Comparison of ENCODE assay signal across 22 mouse cellular contexts in genomic region chr11:4460615-4461014, GRCm38 (mm10). TPM values are rescaled to one million over a fixed set of nuclear protein-coding genes. Genes with fewer than 3 reads are reported as not detected.
DNase-seq lines count a peak whose midpoint lies in the region; ATAC-seq lines count a peak whose summit lies in the region.
"Had no signal": no experiment of that assay in that cellular context is flagged by ENCODE, and none has a peak within 500 bp of the region (broad histone marks: within the 10 kb centered on the region; RNA-seq: fewer than 3 reads in every experiment).

No protein-coding gene starts in this region.

- H3K4me2 ChIP-seq in hindbrain, embryonic 13.5 days = no peak overlapping the region
- H3K4me2 ChIP-seq: embryonic facial prominence, embryonic 12.5 days; forebrain, embryonic 12.5 days; heart, embryonic 12.5 days; hindbrain, embryonic 12.5 days; intestine, embryonic 15.5 days had no signal

- no peak for ATAC-seq in hindbrain, embryonic 13.5 days (ENCODE audit: low FRiP score)
- ATAC-seq in hematopoietic stem cell, adult 5-6 weeks (replicated peaks in 1 of 2; ENCODE audit: insufficient read depth in 1 of 2, low FRiP score in 2 of 2, low TSS enrichment in 1 of 2, low read depth in 1 of 2, poor library complexity in 2 of 2, severe bottlenecking in 2 of 2) = peak; percentile 65 to 74; a peak in 2 of 4 replicates
- peak; percentile 34; the same call in 1 of the 2 replicates for ATAC-seq in monocyte, adult 5-6 weeks (replicated peaks; ENCODE audit: insufficient number of reproducible peaks, low FRiP score, low TSS enrichment, poor library complexity, severe bottlenecking)
- no peak for ATAC-seq in inflammation-experienced regulatory T-cells, adult 6 months
- ATAC-seq: forebrain, postnatal 0 days; hindbrain, postnatal 0 days had no signal

- no peak overlapping the region for H3K9ac ChIP-seq in hindbrain, embryonic 13.5 days
- H3K9ac ChIP-seq: embryonic facial prominence, embryonic 12.5 days; forebrain, embryonic 12.5 days; forebrain, postnatal 0 days; heart, embryonic 12.5 days; hindbrain, embryonic 12.5 days; intestine, embryonic 15.5 days had no signal

- H3K4me3 ChIP-seq in hindbrain, embryonic 10.5 days = no peak overlapping the region
- no peak overlapping the region for H3K4me3 ChIP-seq in hindbrain, embryonic 13.5 days
- H3K4me3 ChIP-seq: embryonic facial prominence, embryonic 12.5 days; forebrain, embryonic 12.5 days; heart, embryonic 12.5 days; hindbrain, embryonic 12.5 days; intestine, embryonic 15.5 days had no signal

- WGBS in hindbrain, embryonic 10.5 days = 69% methylated on average over 5 of the region's 5 CpGs
- WGBS in hindbrain, embryonic 13.5 days = 68% methylated on average over 5 of the region's 5 CpGs

- no peaks in the 10 kb centered on the region for H3K27me3 ChIP-seq in hindbrain, embryonic 10.5 days (ENCODE audit: insufficient read depth, poor library complexity, severe bottlenecking)
- no peaks in the 10 kb centered on the region for H3K27me3 ChIP-seq in hindbrain, embryonic 13.5 days
- H3K27me3 ChIP-seq: embryonic facial prominence, embryonic 12.5 days; forebrain, embryonic 12.5 days; hindbrain, embryonic 12.5 days; intestine, embryonic 15.5 days had no signal

- H3K27ac ChIP-seq in hindbrain, embryonic 10.5 days = peak overlapping the region; percentile 9; the same call in 1 of the 2 replicates
- H3K27ac ChIP-seq in hindbrain, embryonic 13.5 days = no peak overlapping the region
- H3K27ac ChIP-seq: embryonic facial prominence, embryonic 12.5 days; forebrain, embryonic 12.5 days; hindbrain, embryonic 12.5 days; hindbrain, postnatal 0 days; intestine, embryonic 15.5 days had no signal

- no peaks in the 10 kb centered on the region for H3K9me3 ChIP-seq in hindbrain, embryonic 10.5 days
- no peaks in the 10 kb centered on the region for H3K9me3 ChIP-seq in hindbrain, embryonic 13.5 days
- H3K9me3 ChIP-seq: embryonic facial prominence, embryonic 12.5 days; forebrain, embryonic 12.5 days; G1E; heart, embryonic 12.5 days; hindbrain, embryonic 12.5 days; intestine, embryonic 15.5 days had no signal

- no peak for DNase-seq in hindbrain, embryonic 10.5 days (ENCODE audit: low spot score)
- DNase-seq in lung, postnatal 36 days = no peak
- DNase-seq: adrenal gland, postnatal 10 days; cerebellum, adult 11 months; cerebellum, adult 8-10 months; cerebellum, postnatal 14 days; forebrain, postnatal 0 days; gastrocnemius, postnatal 25 days had no signal

- peaks cover 15% of the 10 kb centered on the region; the same call in 1 of the 2 replicates for H3K4me1 ChIP-seq in hindbrain, embryonic 10.5 days (replicated peaks)
- no peaks in the 10 kb centered on the region for H3K4me1 ChIP-seq in hindbrain, embryonic 13.5 days (replicated peaks)
- H3K4me1 ChIP-seq: embryonic facial prominence, embryonic 12.5 days; forebrain, embryonic 12.5 days; heart, embryonic 12.5 days had no signal

- H3K36me3 ChIP-seq in hindbrain, embryonic 10.5 days = no peaks in the 10 kb centered on the region
- no peaks in the 10 kb centered on the region for H3K36me3 ChIP-seq in hindbrain, embryonic 13.5 days
- H3K36me3 ChIP-seq: embryonic facial prominence, embryonic 12.5 days; forebrain, embryonic 12.5 days; G1E; heart, embryonic 12.5 days; hindbrain, embryonic 12.5 days; intestine, embryonic 15.5 days had no signal

RNA-seq across cellular contexts. Expression of gene Hormad2, which starts 19.7 kb away (rescaled TPM):
- 0.07 TPM in 1 of 2 replicates, not detected in the other for polyA plus RNA-seq in hindbrain, embryonic 10.5 days (2016; fragmentation: Nextera tagmentation; extraction: Ambion mirVana)
- polyA plus RNA-seq in hindbrain, embryonic 13.5 days (2015; fragmentation: Nextera tagmentation; extraction: Ambion mirVana) = not detected in 2 replicates
- 0.31 and 0.79 TPM in 2 replicates for total RNA-seq in hematopoietic stem cell, adult 5-6 weeks (2017)
- total RNA-seq in monocyte, adult 5-6 weeks (2017) = not detected in 3 replicates
- 1 to 10 TPM in 1 of 3 experiments, under 1 TPM in 2; 0.47 to 2.1 (median 0.60) TPM for polyA plus RNA-seq in inflammation-experienced regulatory T-cells, adult 6 months (2017; shearing (Covaris generic))
- total RNA-seq: forebrain, postnatal 0 days; gastrocnemius, adult 18-20 months; gastrocnemius, postnatal 25 days; heart, adult 8-10 months; heart, postnatal 25 days; hindbrain, postnatal 0 days had no signal
- polyA plus RNA-seq: forebrain, embryonic 12.5 days; forebrain, postnatal 0 days; hindbrain, postnatal 0 days had no signal

Comparison
In these comparisons a context has a peak if more than half of its experiments do, and no peak if none do; other contexts are left out.
1. ATAC-seq: peak in hematopoietic stem cell, adult 5-6 weeks (2 of 2) and monocyte, adult 5-6 weeks (single experiment); none in hindbrain, embryonic 13.5 days (single experiment) and inflammation-experienced regulatory T-cells, adult 6 months (single experiment).